Mouse (Mus musculus) layer of hippocampus, adult 9-10 months (tissue): ENCODE data around the gene Pdlim4.
"Not testable (repeated sequence)": the region's sequence is repeated elsewhere in the genome, so short reads cannot be mapped to it uniquely, and the experiment has no call there.

Source experiments
- DNase-seq: peaks from one replicate; pipeline ENCODE4 v3.0.0; 2022; ENCODE audit warnings: low spot score

Gene Pdlim4

GRCm38 (mm10) chr11:54017596-54017995 lies 51.2 kb downstream of the Pdlim4 start:
- no peak for DNase-seq

GRCm38 (mm10) chr11:54016051-54016450 lies 52.8 kb downstream of the Pdlim4 start:
- DNase-seq: no peak

GRCm38 (mm10) chr11:54012961-54013360 lies 55.9 kb downstream of the Pdlim4 start:
- no peak for DNase-seq

GRCm38 (mm10) chr11:54011255-54011654 lies 57.6 kb downstream of the Pdlim4 start:
- DNase-seq: no peak

GRCm38 (mm10) chr11:54008416-54008920 lies 60.3 kb downstream of the Pdlim4 start:
- no peak for DNase-seq

- no peak for DNase-seq
Observed at GRCm38 (mm10) chr11:54007717-54008116, 61.1 kb downstream of the Pdlim4 start.

GRCm38 (mm10) chr11:54006901-54007300 lies 61.9 kb downstream of the Pdlim4 start:
- DNase-seq: no peak

- not testable (repeated sequence) for DNase-seq
Observed at GRCm38 (mm10) chr11:54006362-54006761, 62.5 kb downstream of the Pdlim4 start.
